Mouse (Mus musculus) 416B (cell line): Measurements from ENCODE around the gene Il12rb1.
"Not testable (repeated sequence)": the region's sequence is repeated elsewhere in the genome, so short reads cannot be mapped to it uniquely, and the experiment has no call there.

Source experiments
- DNase-seq: peaks from one replicate; pipeline ENCODE4 v3.0.0; 2011; ENCODE audit warnings: low read depth

Il12rb1 gene

DNA sequence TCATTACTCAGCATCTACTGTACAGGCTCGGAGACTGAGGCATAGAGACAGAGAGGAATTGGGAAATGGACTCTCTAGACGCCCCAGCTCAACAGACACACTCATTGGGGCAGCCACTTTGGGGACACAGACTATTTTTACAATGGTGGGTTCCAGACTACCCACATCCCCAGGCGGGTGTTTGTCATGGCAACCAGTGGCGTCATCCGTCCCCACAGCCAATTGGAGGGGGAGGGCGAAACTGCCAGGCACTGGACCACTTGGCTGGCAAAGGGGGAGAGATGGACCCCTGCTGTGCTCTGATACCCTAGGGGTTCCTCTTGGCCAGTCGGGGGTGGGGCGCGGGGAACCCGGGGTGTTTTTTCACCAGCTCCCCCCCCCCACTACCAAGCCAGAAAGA is 7.6 kb upstream of the Il12rb1 start:
- no peak for DNase-seq

GRCm38 (mm10) chr8:70801156-70801555 is 7.1 kb upstream of the Il12rb1 start:
- no peak for DNase-seq

DNA sequence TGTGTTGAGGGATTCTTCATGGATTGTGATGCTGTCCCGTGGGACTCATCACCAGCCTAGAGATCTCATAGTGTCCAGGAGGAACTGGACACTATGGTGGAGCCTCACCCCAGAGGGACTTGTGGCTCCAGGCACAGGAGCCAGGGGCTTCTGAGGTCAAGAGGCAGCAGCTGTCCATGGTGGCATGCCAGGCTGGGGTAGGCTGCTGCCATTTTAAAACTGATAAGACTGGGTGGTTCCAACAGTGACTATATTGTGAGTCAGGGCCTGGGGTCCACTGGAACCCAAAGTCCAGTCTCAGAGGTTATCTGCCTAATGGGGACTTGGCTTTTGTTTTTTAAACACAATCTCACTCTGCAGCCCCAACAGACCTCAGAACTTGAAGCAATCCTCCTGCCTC is 6.4 kb upstream of the Il12rb1 start:
- DNase-seq, result no peak

DNA sequence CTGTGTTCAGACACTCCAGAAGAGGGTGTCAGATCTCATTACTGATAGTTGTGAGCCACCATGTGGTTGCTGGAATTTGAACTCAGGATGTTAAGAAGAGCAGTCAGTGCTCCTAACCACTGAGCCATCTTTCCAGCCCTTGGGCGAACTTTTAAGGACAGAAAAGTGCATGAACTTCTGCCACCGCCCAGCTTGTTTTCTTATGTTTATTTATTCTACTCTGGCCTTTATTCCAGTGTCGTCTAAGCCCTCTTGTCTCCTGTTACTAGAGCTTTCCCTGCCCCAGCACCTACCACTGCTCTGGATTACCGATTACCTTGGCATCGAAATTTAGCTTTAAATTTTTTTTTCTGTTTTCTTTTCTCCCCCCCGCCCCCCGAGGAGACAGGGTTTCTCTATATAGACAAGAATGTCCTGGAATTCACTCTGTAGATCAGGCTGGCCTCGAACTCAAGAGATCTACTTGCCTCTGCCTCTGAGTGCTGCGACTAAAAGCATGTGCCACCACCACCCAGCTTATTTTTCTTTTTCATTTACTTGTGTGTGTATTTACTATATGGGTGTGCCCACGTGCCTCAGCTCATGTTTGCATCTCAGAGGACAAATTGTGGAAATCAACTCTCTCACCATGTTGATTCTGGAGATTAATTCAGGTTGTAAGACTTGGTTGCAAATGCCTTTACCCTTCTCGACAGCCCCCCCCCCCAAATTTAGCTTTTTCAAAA is 5.3 kb upstream of the Il12rb1 start:
- DNase-seq, result no peak

- DNase-seq, result peak; percentile 71
Measured at GRCm38 (mm10) chr8:70803761-70804480, 4.3 kb upstream of the Il12rb1 start.

GRCm38 (mm10) chr8:70804481-70805206 is 3.6 kb upstream of the Il12rb1 start, which contains the start of gene Mast3:
TSS of gene Mast3 (minus strand) at chr8:70805054.
- peak; percentile 87 for DNase-seq

- DNase-seq, result peak; percentile 65
Measured at GRCm38 (mm10) chr8:70806541-70806940, 1.7 kb upstream of the Il12rb1 start.

DNA sequence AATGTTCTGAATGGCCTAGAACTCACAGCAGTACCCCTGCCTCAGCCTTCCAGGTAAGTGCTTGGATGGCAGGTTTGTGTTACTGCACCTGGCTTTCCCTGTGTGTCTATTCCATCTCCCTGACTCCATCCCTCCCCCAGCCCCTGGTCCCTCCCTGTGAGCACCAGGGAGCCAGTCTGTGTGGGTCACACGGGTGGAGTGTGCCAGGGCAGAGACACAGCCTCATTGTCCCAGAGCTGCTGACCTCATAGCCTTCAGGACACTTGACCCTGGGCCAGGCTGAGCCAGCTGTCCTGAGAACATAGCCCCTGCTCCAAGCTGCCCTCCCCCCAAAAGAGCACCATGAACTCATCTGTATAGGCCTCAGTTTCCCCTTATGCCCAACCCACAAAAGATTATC is 945 bp upstream of the Il12rb1 start:
- no peak for DNase-seq

DNA sequence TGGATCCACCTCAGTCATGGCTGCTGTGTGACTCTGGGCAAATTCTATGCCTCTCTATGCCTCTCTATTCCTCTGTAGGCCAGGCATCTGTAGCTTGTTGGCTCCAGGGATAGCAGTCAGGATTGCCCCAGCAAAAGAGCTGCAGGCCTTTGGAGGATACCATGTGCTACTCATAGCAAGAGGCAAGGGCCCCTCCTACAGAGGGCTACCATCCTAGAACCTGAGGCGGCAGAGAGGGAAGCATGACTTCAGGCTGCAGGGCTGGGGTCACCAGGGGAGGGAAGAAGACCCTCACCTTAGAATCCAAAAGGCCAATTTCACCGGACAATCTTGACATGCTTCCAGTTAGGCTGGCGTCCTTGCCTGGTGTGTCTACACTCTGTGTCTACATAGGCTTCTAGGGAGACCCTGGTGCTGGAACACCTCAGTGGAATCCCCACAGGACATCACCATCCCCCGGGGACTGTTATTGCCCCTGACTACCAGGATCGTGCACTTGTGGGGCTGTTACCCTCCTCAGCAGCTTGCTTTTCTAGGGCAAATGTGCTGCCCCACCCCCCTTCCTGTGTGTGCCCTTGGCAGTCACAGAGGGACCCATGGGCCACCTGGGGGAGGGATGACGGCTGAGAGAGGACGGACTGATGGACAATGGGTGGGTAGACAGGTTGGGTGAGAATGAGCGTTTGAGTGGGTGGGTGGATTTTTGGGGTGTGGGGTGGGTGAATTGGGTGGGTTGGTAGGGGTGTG is 879 bp downstream of the Il12rb1 start:
- DNase-seq, result no peak

DNA sequence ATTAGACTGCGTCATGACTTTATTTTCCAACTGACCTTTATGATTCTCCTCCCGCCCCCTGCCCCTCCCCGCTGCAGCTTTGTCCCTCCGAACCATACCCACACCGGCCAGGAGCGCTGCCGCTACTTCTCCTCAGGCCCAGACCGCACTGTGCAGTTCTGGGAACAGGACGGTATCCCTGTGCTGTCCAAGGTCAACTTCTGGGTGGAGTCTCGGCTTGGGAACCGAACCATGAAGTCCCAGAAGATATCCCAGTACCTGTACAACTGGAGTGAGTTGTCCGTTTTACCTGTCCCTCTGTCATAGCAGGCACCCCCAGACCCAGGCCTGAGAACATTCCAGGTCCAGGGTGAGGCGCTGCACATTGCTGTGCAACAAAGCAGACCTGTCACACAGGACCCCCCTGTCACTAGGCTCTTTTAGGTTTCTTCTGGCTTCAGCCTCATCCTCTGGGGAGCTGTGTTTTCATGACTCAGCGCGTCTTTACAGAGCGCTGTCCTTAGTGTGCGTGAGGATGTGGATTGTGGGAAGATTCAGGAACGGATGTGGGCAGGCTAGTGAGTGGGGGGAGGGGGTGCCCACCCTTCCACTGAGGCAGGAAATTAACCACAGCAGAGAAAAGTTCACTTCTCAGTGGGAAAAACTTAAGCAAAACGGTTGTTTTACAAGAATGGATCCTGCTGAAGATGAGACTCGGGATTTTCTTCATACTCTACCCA is 2.9 kb downstream of the Il12rb1 start:
- DNase-seq, result peak; percentile 81

DNA sequence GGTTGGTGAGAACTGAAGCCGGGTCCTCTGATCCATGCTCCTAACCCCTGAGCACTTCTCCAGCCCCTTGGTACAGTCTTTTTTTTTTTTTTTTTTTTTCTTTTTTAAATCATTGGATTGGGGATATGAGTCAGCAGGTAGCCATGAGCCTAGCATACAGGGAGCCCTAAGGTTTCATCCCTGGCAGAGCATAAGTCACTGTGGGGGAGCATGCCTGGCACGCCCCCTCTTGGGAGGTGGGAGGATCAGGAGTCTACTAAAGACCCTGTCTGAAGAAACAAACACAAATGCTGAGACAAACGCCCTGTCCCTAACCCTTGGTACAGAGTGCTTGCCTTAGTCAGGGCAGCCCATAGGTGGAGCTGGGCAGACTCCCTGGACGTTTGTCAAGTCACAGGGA is 3.8 kb downstream of the Il12rb1 start:
- DNase-seq, result no peak

- no peak for DNase-seq
Measured at GRCm38 (mm10) chr8:70812885-70813284, 4.6 kb downstream of the Il12rb1 start.

DNA sequence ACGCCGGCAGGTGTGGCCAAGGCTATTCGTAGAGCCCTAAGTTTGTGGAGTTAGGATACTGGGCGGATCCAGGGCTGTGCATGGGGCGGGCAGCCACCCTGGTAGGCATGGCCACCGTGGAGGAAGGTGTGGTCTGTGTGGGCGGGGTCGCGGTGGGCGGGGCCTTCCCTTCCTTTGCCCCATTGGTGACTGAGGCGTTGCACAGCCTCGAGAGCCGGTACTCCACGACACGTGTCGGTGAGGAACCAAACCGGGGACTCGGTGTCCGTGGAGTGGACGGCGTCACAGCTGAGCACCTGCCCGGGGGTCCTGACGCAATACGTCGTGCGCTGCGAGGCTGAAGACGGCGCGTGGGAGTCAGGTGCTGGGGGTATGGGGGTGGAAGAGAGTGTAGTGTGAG is 8.4 kb downstream of the Il12rb1 start:
- peak; percentile 37 for DNase-seq

GRCm38 (mm10) chr8:70820101-70820935 is 12.1 kb downstream of the Il12rb1 start:
- peak; percentile 83 for DNase-seq

- peak; percentile 72 for DNase-seq
Measured at GRCm38 (mm10) chr8:70821399-70821962, 13.2 kb downstream of the Il12rb1 start.

DNA sequence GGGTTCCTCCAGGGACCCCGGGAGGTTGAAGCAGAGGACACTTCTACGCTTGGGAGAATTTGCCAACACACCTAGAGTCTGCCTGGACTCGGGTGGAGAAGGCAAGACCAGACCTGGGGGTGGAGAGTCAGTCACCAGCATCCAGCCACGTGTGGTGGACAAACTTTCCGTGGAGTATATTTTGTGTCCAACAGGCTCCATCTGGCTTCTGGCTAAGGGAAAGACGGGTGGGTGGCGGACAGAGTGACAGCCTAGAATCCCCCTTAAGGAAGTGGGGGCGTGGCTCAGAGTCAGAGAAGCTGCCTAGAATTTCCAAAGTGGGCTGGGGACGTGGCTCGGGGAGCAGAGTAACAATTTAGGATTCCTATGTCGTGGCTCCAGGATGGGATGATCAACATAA is 13.7 kb downstream of the Il12rb1 start:
- DNase-seq, result no peak

GRCm38 (mm10) chr8:70822594-70822993 is 14.3 kb downstream of the Il12rb1 start:
- DNase-seq, result not testable (repeated sequence)

GRCm38 (mm10) chr8:70823802-70824201 is 15.6 kb downstream of the Il12rb1 start:
- DNase-seq, result no peak

DNA sequence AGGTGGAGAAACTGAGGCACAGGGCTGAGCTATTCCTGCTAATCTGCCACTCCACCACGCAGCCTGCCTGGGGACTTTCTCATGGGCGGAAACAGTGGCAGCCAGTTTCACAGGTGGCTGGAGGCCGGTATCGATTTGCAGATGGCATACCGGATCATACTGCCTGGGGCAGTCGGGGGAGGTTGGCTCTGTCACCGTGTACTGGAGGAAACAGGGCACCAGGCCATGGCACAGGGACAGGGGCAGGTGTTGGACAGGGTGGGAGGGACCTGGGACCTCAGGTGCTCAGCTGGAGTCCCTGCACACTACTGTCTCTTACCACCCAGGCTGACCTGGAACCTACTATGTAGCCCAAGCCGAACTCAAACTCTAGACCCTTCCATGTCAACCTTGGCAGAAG is 17.6 kb downstream of the Il12rb1 start:
- DNase-seq, result no peak

- peak; percentile 24 for DNase-seq
Measured at GRCm38 (mm10) chr8:70827010-70827409, 18.8 kb downstream of the Il12rb1 start.
